ENCODE assay signal across 27 mouse cellular contexts in the genomic region with DNA sequence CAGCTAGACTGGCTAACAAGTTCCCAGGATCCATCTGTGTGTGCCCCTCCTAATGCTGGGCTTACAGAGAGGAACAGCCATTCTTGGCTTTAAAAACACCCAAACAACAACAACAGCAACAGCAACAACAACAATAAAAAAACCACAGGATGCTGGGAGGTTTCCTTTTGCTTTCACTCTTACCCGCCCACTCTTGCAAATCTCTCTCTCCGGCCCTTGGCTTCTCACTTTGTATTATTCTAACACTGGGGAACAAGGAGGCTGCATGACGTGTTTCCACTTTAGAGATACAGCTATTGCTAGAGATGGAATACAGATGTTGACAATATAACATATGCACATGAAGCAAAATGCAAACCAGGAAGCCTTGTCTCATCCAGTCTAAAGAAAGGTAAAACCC. TPM values are rescaled to one million over a fixed set of nuclear protein-coding genes. Genes with fewer than 3 reads are reported as not detected.
DNase-seq lines count a peak whose midpoint lies in the region; ATAC-seq and TF ChIP-seq lines count a peak whose summit lies in the region.
"Had no signal": no experiment of that assay in that cellular context is flagged by ENCODE, and none has a peak within 500 bp of the region (broad histone marks: within the 10 kb centered on the region; RNA-seq: fewer than 3 reads in every experiment).

No protein-coding gene starts in this region.

- WGBS in forebrain, embryonic 16.5 days = 74% methylated on average over 3 of the region's 3 CpGs
- 79% methylated on average over 3 of the region's 3 CpGs for WGBS in forebrain, embryonic 10.5 days

- H3K4me1 ChIP-seq in forebrain, embryonic 16.5 days (replicated peaks; ENCODE audit: control insufficient read depth, insufficient read depth, low read length) = peaks cover 43% of the 10 kb centered on the region
- H3K4me1 ChIP-seq in forebrain, embryonic 10.5 days = peaks cover 22% of the 10 kb centered on the region

- 0 out of 2 replicates have a peak, but pooled peaks cover 2% of the 10 kb centered on the region for H3K36me3 ChIP-seq in forebrain, embryonic 16.5 days (ENCODE audit: control insufficient read depth, insufficient read depth)
- no peaks in the 10 kb centered on the region for H3K36me3 ChIP-seq in forebrain, embryonic 10.5 days (replicated peaks)
- H3K36me3 ChIP-seq: embryonic facial prominence, embryonic 12.5 days; heart, embryonic 10.5 days; heart, embryonic 15.5 days; hindbrain, embryonic 13.5 days; limb, embryonic 13.5 days; lung, embryonic 15.5 days; midbrain, embryonic 10.5 days; midbrain, embryonic 15.5 days had no signal

- H3K27me3 ChIP-seq in forebrain, embryonic 16.5 days (replicated peaks; ENCODE audit: control insufficient read depth, insufficient read depth, low read length) = no peaks in the 10 kb centered on the region
- H3K27me3 ChIP-seq in forebrain, embryonic 10.5 days (ENCODE audit: poor library complexity, severe bottlenecking) = no peaks in the 10 kb centered on the region
- H3K27me3 ChIP-seq: CH12.LX; embryonic facial prominence, embryonic 12.5 days; heart, embryonic 15.5 days; hindbrain, embryonic 13.5 days; limb, embryonic 13.5 days; lung, embryonic 15.5 days; midbrain, embryonic 15.5 days had no signal

- no peak overlapping the region for H3K4me2 ChIP-seq in forebrain, embryonic 16.5 days (ENCODE audit: low read length)
- H3K4me2 ChIP-seq: embryonic facial prominence, embryonic 12.5 days; heart, embryonic 15.5 days; hindbrain, embryonic 13.5 days; limb, embryonic 13.5 days; liver, embryonic 11.5 days; lung, embryonic 15.5 days; midbrain, embryonic 15.5 days had no signal

- peak overlapping the region; percentile 59; the same call in 1 of the 2 replicates for H3K27ac ChIP-seq in forebrain, embryonic 16.5 days (ENCODE audit: low read length)
- H3K27ac ChIP-seq in forebrain, embryonic 10.5 days = no peak overlapping the region
- peak overlapping the region; percentile 47 for H3K27ac ChIP-seq in left cerebral cortex, adult 2 months
- H3K27ac ChIP-seq: embryonic facial prominence, embryonic 12.5 days; heart, embryonic 10.5 days; heart, embryonic 15.5 days; hindbrain, embryonic 13.5 days; limb, embryonic 13.5 days; lung, embryonic 15.5 days; midbrain, embryonic 10.5 days; midbrain, embryonic 15.5 days had no signal

- H3K9me3 ChIP-seq in forebrain, embryonic 16.5 days (ENCODE audit: control insufficient read depth, low read length) = no peaks in the 10 kb centered on the region
- no peaks in the 10 kb centered on the region for H3K9me3 ChIP-seq in forebrain, embryonic 10.5 days
- H3K9me3 ChIP-seq: embryonic facial prominence, embryonic 12.5 days; heart, embryonic 10.5 days; heart, embryonic 15.5 days; hindbrain, embryonic 13.5 days; limb, embryonic 13.5 days; lung, embryonic 15.5 days; midbrain, embryonic 10.5 days; midbrain, embryonic 15.5 days had no signal

- H3K9ac ChIP-seq in forebrain, embryonic 16.5 days (replicated peaks; ENCODE audit: low read depth, low read length) = no peak overlapping the region
- H3K9ac ChIP-seq: embryonic facial prominence, embryonic 12.5 days; heart, embryonic 15.5 days; hindbrain, embryonic 13.5 days; limb, embryonic 13.5 days; lung, embryonic 15.5 days; midbrain, embryonic 15.5 days had no signal

- ATAC-seq in forebrain, embryonic 16.5 days = no peak
- ATAC-seq in CD4-positive, CD25-positive, alpha-beta regulatory T cell, adult 4 months = peak; percentile 82
- ATAC-seq: midbrain, embryonic 15.5 days had no signal

- intact Hi-C loops in left cerebral cortex, adult 2 months (cut with DNase I) = no loop called here

- no peak for TF ChIP-seq CTCF in left cerebral cortex, adult 2 months (IDR thresholded peaks at IDR 0.05)

- no peak for DNase-seq in forebrain, embryonic 10.5 days (ENCODE audit: extremely low spot score, low spot score)
- DNase-seq in left cerebral cortex, adult 2 months (ENCODE audit: extremely low spot score in 1 of 2, low spot score in 2 of 2) = no peak
- no peak for DNase-seq in left cerebral cortex, adult 18-20 months (ENCODE audit: low spot score in 2 of 2)
- peak; percentile 55 for DNase-seq in naive thymus-derived CD4-positive, alpha-beta T cell, adult 2 months (ENCODE audit: low read depth)
- no peak for DNase-seq in cerebellum, adult 11-12 months
- no peak for DNase-seq in gastrocnemius, postnatal 4 days (ENCODE audit: low spot score in 2 of 2)
- DNase-seq: adrenal gland, postnatal 10 days; cerebellum, adult 9-10 months; cerebellum, postnatal 36 days; embryo, embryonic 11 days; gastrocnemius, postnatal 10 days; heart, postnatal 36 days; kidney, adult 11 months; right cerebral cortex, adult 18-20 months; right cerebral cortex, postnatal 4 days had no signal

- no peak overlapping the region for H3K4me3 ChIP-seq in forebrain, embryonic 16.5 days (replicated peaks; ENCODE audit: low read length)
- H3K4me3 ChIP-seq in forebrain, embryonic 10.5 days = no peak overlapping the region
- no peak overlapping the region for H3K4me3 ChIP-seq in left cerebral cortex, adult 2 months
- H3K4me3 ChIP-seq: embryonic facial prominence, embryonic 12.5 days; heart, embryonic 10.5 days; heart, embryonic 15.5 days; hindbrain, embryonic 13.5 days; limb, embryonic 13.5 days; lung, embryonic 15.5 days; midbrain, embryonic 10.5 days; midbrain, embryonic 15.5 days had no signal

RNA-seq across cellular contexts. Expression of gene Fam49a, which starts 27.7 kb away (rescaled TPM):
- 186 and 218 TPM in 2 replicates for polyA plus RNA-seq in forebrain, embryonic 16.5 days (2015; fragmentation: Nextera tagmentation; extraction: Ambion mirVana)
- 5.3 and 6.3 TPM in 2 replicates for polyA plus RNA-seq in forebrain, embryonic 10.5 days (2016; fragmentation: Nextera tagmentation; extraction: Ambion mirVana)
- total RNA-seq in left cerebral cortex, adult 2 months (2021) = 100 to 1,000 TPM; 174 to 176 TPM
- 100 to 1,000 TPM; 179 TPM for total RNA-seq in left cerebral cortex, adult 18-20 months (2021)
- polyA plus RNA-seq in CD4-positive, CD25-positive, alpha-beta regulatory T cell, adult 4 months (2017; shearing (Covaris generic)) = 10 to 100 TPM; 42.3 to 49.8 TPM
- total RNA-seq in gastrocnemius, postnatal 4 days (2021) = 10 to 100 TPM; 12.8 to 15.9 TPM

Comparison
In these comparisons a context has a peak if more than half of its experiments do, and no peak if none do; other contexts are left out.
1. RNA of gene Fam49a, which starts 27.7 kb away (total RNA-seq): 179 TPM in left cerebral cortex, adult 18-20 months and 174 to 176 TPM in left cerebral cortex, adult 2 months; 12.8 to 15.9 TPM in gastrocnemius, postnatal 4 days; every median in the first group is over 10 times any median in the second.